Comparison of ENCODE assay signal across 8 mouse cellular contexts in the genomic region with DNA sequence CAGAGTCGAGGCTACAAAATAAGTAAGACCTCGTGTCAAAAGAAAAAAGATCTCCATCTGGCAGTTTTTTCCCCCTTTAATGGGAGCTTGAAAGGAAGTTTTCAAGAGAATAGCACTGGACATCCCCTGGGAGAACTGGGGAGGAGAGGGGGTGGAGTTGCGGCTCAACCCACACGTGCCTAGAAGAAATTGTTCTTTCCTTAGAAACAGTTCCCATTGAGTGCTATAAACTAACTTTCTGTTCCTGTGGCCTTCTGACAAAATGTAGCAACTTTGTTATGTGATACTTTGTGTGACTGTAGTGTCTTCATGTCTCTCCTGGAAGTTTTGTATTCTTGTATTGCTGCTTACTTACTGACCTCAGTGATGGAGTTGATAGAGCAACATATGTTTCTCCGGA. TPM values are rescaled to one million over a fixed set of nuclear protein-coding genes. Genes with fewer than 3 reads are reported as not detected.
A peak's percentile ranks its signal among the peaks of the same experiment; 100 is the strongest.
DNase-seq lines count a peak whose midpoint lies in the region; ATAC-seq and TF ChIP-seq lines count a peak whose summit lies in the region.

No protein-coding gene starts in this region.

- no peaks in the 10 kb centered on the region for H3K9me3 ChIP-seq in intestine, embryonic 16.5 days (ENCODE audit: control insufficient read depth, low read length)
- H3K9me3 ChIP-seq in neural tube, embryonic 15.5 days (replicated peaks) = no peaks in the 10 kb centered on the region

- WGBS in intestine, embryonic 16.5 days = 34% methylated on average over 5 of the region's 5 CpGs
- 23% methylated on average over 5 of the region's 5 CpGs for WGBS in neural tube, embryonic 15.5 days

- no peak for TF ChIP-seq CTCF in left cerebral cortex, adult 2 months (IDR thresholded peaks at IDR 0.05)

- no peak overlapping the region for H3K27ac ChIP-seq in left cerebral cortex, adult 2 months
- no peak overlapping the region for H3K27ac ChIP-seq in intestine, embryonic 16.5 days (ENCODE audit: low read length)
- no peak overlapping the region for H3K27ac ChIP-seq in neural tube, embryonic 15.5 days (replicated peaks)

- peak overlapping the region; percentile 91 for H3K9ac ChIP-seq in intestine, embryonic 16.5 days (ENCODE audit: low read depth, low read length)
- peak overlapping the region; percentile 81 for H3K9ac ChIP-seq in neural tube, embryonic 15.5 days (replicated peaks)

- peak overlapping the region; percentile 91 for H3K4me3 ChIP-seq in left cerebral cortex, adult 2 months
- peak overlapping the region; percentile 93 for H3K4me3 ChIP-seq in intestine, embryonic 16.5 days (ENCODE audit: low read length)
- peak overlapping the region; percentile 75 for H3K4me3 ChIP-seq in neural tube, embryonic 15.5 days (replicated peaks)

- H3K27me3 ChIP-seq in intestine, embryonic 16.5 days (replicated peaks; ENCODE audit: control insufficient read depth, insufficient read depth, low read length) = no peaks in the 10 kb centered on the region
- no peaks in the 10 kb centered on the region for H3K27me3 ChIP-seq in neural tube, embryonic 15.5 days (replicated peaks)

- H3K36me3 ChIP-seq in intestine, embryonic 16.5 days (ENCODE audit: control insufficient read depth, insufficient read depth, low read length) = 0 out of 2 replicates have a peak, but pooled peaks cover 8% of the 10 kb centered on the region
- peaks cover 24% of the 10 kb centered on the region for H3K36me3 ChIP-seq in neural tube, embryonic 15.5 days

- peaks cover 17% of the 10 kb centered on the region for H3K4me1 ChIP-seq in intestine, embryonic 16.5 days (ENCODE audit: control insufficient read depth, insufficient read depth, low read length)
- H3K4me1 ChIP-seq in neural tube, embryonic 15.5 days = peaks cover 23% of the 10 kb centered on the region

- intact Hi-C loops in left cerebral cortex, adult 2 months (cut with DNase I) = loop anchor here (5.0 kb wide), 1 partner anchor 1127 kb away; a partner anchor contains a TSS
- intact Hi-C loops in left cerebral cortex, postnatal 10 days (cut with DNase I) = no loop called here

- ATAC-seq in intestine, embryonic 16.5 days = no peak
- no peak for ATAC-seq in neural tube, embryonic 15.5 days (ENCODE audit: low FRiP score)

- no peak for DNase-seq in left cerebral cortex, adult 2 months (ENCODE audit: extremely low spot score in 1 of 2, low spot score in 2 of 2)
- no peak for DNase-seq in left cerebral cortex, postnatal 10 days (ENCODE audit: extremely low spot score in 1 of 2, low spot score in 2 of 2)
- peak; percentile 10 for DNase-seq in embryo, embryonic 9.5 days (ENCODE audit: extremely low spot score)
- no peak for DNase-seq in right cerebral cortex, adult 2 months (ENCODE audit: low spot score in 2 of 2)
- no peak for DNase-seq in frontal cortex, postnatal 25 days (ENCODE audit: low spot score in 2 of 2)
- no peak for DNase-seq in frontal cortex, postnatal 14 days (ENCODE audit: low spot score in 2 of 2)

- H3K4me2 ChIP-seq in intestine, embryonic 16.5 days (ENCODE audit: low read depth, low read length) = peak overlapping the region; percentile 61
- peak overlapping the region; percentile 93 for H3K4me2 ChIP-seq in neural tube, embryonic 15.5 days

RNA-seq across cellular contexts. Expression of a gene that starts 1.2 kb away (rescaled TPM):
- 10 to 100 TPM; 47.1 TPM for total RNA-seq in left cerebral cortex, adult 2 months (2021)
- total RNA-seq in left cerebral cortex, postnatal 10 days (2021) = 10 to 100 TPM; 62.1 to 62.4 TPM
- 17.2 and 17.8 TPM in 2 replicates for polyA plus RNA-seq in intestine, embryonic 16.5 days (2015; fragmentation: Nextera tagmentation; extraction: Ambion mirVana)
- polyA plus RNA-seq in neural tube, embryonic 15.5 days (2015; fragmentation: Nextera tagmentation; extraction: Ambion mirVana) = 55.7 and 71.9 TPM in 2 replicates

RNA-seq across cellular contexts. Expression of a gene that starts 1.3 kb away (rescaled TPM):
- total RNA-seq in left cerebral cortex, adult 2 months (2021) = 10 to 100 TPM; 22.2 to 23.0 TPM
- total RNA-seq in left cerebral cortex, postnatal 10 days (2021) = 10 to 100 TPM; 20.9 to 21.5 TPM
- 29.7 and 30.8 TPM in 2 replicates for polyA plus RNA-seq in intestine, embryonic 16.5 days (2015; fragmentation: Nextera tagmentation; extraction: Ambion mirVana)
- polyA plus RNA-seq in neural tube, embryonic 15.5 days (2015; fragmentation: Nextera tagmentation; extraction: Ambion mirVana) = 26.7 and 27.9 TPM in 2 replicates

RNA-seq across cellular contexts. Expression of a gene that starts 15.6 kb away (rescaled TPM):
- total RNA-seq in left cerebral cortex, adult 2 months (2021) = not detected
- total RNA-seq in left cerebral cortex, postnatal 10 days (2021) = not detected
- polyA plus RNA-seq in intestine, embryonic 16.5 days (2015; fragmentation: Nextera tagmentation; extraction: Ambion mirVana) = not detected in 2 replicates
- polyA plus RNA-seq in neural tube, embryonic 15.5 days (2015; fragmentation: Nextera tagmentation; extraction: Ambion mirVana) = not detected in 2 replicates

RNA-seq across cellular contexts. Expression of a gene that starts 52.7 kb away (rescaled TPM):
- total RNA-seq in left cerebral cortex, adult 2 months (2021) = 100 to 1,000 TPM; 160 to 170 TPM
- total RNA-seq in left cerebral cortex, postnatal 10 days (2021) = 100 to 1,000 TPM; 219 to 230 TPM
- 549 and 610 TPM in 2 replicates for polyA plus RNA-seq in intestine, embryonic 16.5 days (2015; fragmentation: Nextera tagmentation; extraction: Ambion mirVana)
- 481 and 531 TPM in 2 replicates for polyA plus RNA-seq in neural tube, embryonic 15.5 days (2015; fragmentation: Nextera tagmentation; extraction: Ambion mirVana)

RNA-seq across cellular contexts. Expression of a gene that starts 57.9 kb away (rescaled TPM):
- 10 to 100 TPM; 37.4 to 40.7 TPM for total RNA-seq in left cerebral cortex, adult 2 months (2021)
- 10 to 100 TPM; 52.0 to 54.8 TPM for total RNA-seq in left cerebral cortex, postnatal 10 days (2021)
- polyA plus RNA-seq in intestine, embryonic 16.5 days (2015; fragmentation: Nextera tagmentation; extraction: Ambion mirVana) = 14.2 and 15.1 TPM in 2 replicates
- polyA plus RNA-seq in neural tube, embryonic 15.5 days (2015; fragmentation: Nextera tagmentation; extraction: Ambion mirVana) = 30.7 and 31.0 TPM in 2 replicates
